Mouse (Mus musculus) heart, embryonic 16.5 days (tissue): ENCODE results near the gene Itgb6. TPM values are rescaled to one million over a fixed set of nuclear protein-coding genes. Genes with fewer than 3 reads are reported as not detected.

ENCODE experiments used
- ATAC-seq: fragments of 200-750 bp; cut with Nextera tagmentation; replicated peaks from 2 replicates; pipeline ENCODE4 v1.8.0; 2017; ENCODE audit warnings: moderate number of reproducible peaks; ENCODE audit not compliant: insufficient read depth, low FRiP score; ENCODE audit errors: extremely low read depth
- H3K27ac ChIP-seq: fragments of 300-500 bp; sonication (generic); 2 replicates; pipeline ENCODE4 v1.5.1; 2014; ENCODE audit warnings: mild to moderate bottlenecking, low read length, control low read depth, moderate library complexity
- H3K27me3 ChIP-seq: fragments of 300-500 bp; sonication (generic); 2 replicates; pipeline ENCODE4 v1.6.1; 2014; ENCODE audit warnings: low read length, mixed read lengths; ENCODE audit not compliant: control insufficient read depth, insufficient read depth
- H3K36me3 ChIP-seq: fragments of 300-500 bp; sonication (generic); 2 replicates; pipeline ENCODE4 v1.6.1; 2014; ENCODE audit not compliant: control insufficient read depth, insufficient read depth
- H3K4me1 ChIP-seq: fragments of 300-500 bp; sonication (generic); 2 replicates; pipeline ENCODE4 v1.6.1; 2014; ENCODE audit warnings: low read length, mixed read lengths; ENCODE audit not compliant: control insufficient read depth, insufficient read depth
- H3K4me2 ChIP-seq: fragments of 300-500 bp; sonication (generic); 2 replicates; pipeline ENCODE4 v1.6.1; 2014; ENCODE audit warnings: low read depth, mild to moderate bottlenecking, control low read depth, low read length
- H3K4me3 ChIP-seq: fragments of 300-500 bp; sonication (generic); 2 replicates; pipeline ENCODE4 v1.5.1; 2014; ENCODE audit warnings: mild to moderate bottlenecking, control low read depth, low read length
- H3K9ac ChIP-seq: fragments of 300-500 bp; sonication (generic); 2 replicates; pipeline ENCODE4 v1.6.1; 2014; ENCODE audit warnings: low read length, control low read depth
- H3K9me3 ChIP-seq: fragments of 300-500 bp; sonication (generic); replicated peaks from 2 replicates; pipeline ENCODE4 v1.6.1; 2016; ENCODE audit warnings: low read length; ENCODE audit not compliant: control insufficient read depth
- WGBS: fragments of 180-500 bp; shearing (Covaris S2); extraction: QIAGEN DNeasy Blood & Tissue Kit; methylation state at CpG from one replicate; pipeline ENCODE4 v1.1.7; 2014; 5-methylcytosine and 5-hydroxymethylcytosine counted together
- polyA plus RNA-seq: library from polyadenylated mRNA; unstranded; fragments of >200 nt; fragmentation: Nextera tagmentation; extraction: Ambion mirVana; gene quantifications from 2 replicates; pipeline ENCODE4 v1.2.1, GENCODE M21; 2015

The Itgb6 gene
- polyA plus RNA-seq, 1 experiment from 2014 or later = 0.28 TPM

DNA sequence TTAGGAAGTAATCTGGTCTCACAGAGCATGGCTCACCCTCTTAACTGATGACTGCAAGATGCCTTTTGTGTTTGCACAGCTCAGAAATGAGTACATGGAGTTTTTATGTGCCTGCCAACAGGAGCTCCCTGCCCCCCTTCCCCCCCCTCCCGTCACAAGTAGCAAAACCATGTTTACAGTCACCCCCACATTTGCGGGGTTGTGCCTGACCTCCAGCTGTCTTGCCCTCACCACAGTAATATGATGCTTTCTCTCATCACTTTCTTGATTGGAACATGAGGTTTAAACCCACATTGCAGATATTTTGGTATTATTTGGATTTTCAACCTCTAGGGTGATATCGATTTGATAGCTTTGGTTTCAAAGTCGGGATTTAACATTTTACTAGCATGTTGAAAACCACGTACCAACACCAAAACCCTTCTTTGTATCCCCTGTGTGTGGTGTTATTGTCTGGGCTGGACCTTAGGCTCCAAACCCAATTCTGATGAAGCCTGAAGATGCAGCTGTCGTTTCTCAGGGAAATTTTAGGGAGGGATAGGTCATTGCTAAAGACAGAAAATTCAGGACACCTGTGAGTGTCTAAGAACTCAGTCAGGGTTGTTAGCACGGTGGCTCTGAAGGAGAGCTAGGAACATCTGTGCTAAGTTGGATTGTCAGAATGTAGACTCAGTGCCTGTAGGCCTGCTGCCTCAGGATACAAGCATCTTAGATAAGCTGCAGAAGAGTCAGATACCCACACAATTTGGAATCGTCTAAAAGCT lies 112.8 kb downstream of the Itgb6 start:
- no peak overlapping the region for H3K9ac ChIP-seq
- 75% methylated on average over 8 of the region's 8 CpGs for WGBS
- H3K9me3 ChIP-seq = no peaks in the 10 kb centered on the region
- H3K27me3 ChIP-seq = no peaks in the 10 kb centered on the region
- no peak for ATAC-seq
- H3K36me3 ChIP-seq = no peaks in the 10 kb centered on the region
- no peaks in the 10 kb centered on the region for H3K4me1 ChIP-seq
- no peak overlapping the region for H3K4me2 ChIP-seq
- H3K27ac ChIP-seq = no peak overlapping the region
- H3K4me3 ChIP-seq = no peak overlapping the region

DNA sequence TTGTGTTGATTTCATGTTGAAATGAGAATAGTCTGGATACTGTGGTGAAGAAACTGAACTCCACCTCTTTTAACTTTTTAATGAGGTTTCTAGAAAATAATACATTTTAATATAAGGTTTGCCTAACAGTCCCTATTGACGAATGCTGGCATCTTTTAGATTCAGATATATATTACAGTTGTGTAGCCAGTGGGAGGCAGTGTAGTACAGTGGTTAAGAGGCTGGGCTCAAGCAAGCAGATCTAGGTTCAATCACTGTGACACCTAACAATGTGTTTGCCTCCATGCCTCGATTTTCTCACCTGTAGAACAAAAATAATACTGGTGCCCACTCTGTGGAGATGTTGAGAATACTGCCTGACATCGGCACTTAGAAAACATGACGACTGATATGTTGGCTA lies 114.5 kb downstream of the Itgb6 start:
- Histone ChIP-seq H3K4me3 (no peak overlapping the region), H3K36me3 (no peaks in the 10 kb centered on the region), H3K9ac (no peak overlapping the region), H3K4me2 (no peak overlapping the region), H3K27ac (no peak overlapping the region), H3K27me3 (no peaks in the 10 kb centered on the region), H3K9me3 (no peaks in the 10 kb centered on the region), H3K4me1 (no peaks in the 10 kb centered on the region)
- 46% methylated on average over 4 of the region's 4 CpGs for WGBS
- ATAC-seq = no peak

DNA sequence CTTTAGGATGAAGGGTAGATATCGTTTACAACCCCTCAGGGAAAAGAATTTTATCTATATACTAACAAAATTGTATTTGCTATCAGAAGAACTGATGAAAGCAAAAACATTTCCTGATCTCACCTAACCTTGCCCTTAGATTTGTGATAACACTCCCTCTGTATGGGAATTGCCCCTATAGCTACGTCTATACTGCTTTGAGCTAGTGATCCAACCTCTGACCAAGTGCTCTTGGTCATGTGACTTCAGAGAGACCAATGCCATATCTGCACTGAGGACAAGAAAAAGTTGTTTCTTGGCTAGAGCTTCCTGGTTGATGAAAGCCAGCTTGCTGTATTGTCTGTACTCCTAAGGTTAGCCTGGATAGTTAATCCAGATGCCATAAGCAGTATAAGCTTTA lies 121.1 kb downstream of the Itgb6 start:
- Histone ChIP-seq H3K27ac (no peak overlapping the region), H3K9me3 (no peaks in the 10 kb centered on the region), H3K36me3 (no peaks in the 10 kb centered on the region), H3K9ac (no peak overlapping the region), H3K4me1 (no peaks in the 10 kb centered on the region), H3K4me2 (no peak overlapping the region), H3K4me3 (no peak overlapping the region), H3K27me3 (no peaks in the 10 kb centered on the region)
- ATAC-seq = no peak
- WGBS = 67% methylated on average over 2 of the region's 2 CpGs

DNA sequence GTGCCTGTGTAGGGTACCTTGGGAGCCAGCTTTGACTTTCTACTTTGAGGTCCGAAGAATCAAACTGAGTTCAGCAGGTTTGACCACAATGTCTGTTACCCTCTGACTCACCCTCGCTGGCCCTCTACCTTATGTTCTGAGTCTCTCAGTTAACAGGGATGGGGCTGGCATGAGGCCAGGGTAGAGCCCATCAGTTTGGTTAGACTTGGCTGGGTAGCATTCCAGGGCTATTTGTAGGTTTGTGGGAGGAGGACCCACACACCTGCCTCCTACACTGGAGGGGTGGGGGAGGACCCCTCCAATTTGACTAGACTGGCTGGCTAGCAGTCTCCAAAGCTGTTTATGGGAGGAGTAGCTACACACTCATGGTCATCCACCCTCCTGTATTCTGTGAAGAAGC lies 121.6 kb downstream of the Itgb6 start:
- no peak overlapping the region for H3K4me3 ChIP-seq
- no peak overlapping the region for H3K27ac ChIP-seq
- H3K4me2 ChIP-seq = no peak overlapping the region
- no peaks in the 10 kb centered on the region for H3K9me3 ChIP-seq
- H3K27me3 ChIP-seq = no peaks in the 10 kb centered on the region
- H3K9ac ChIP-seq = no peak overlapping the region
- no peaks in the 10 kb centered on the region for H3K36me3 ChIP-seq
- no peaks in the 10 kb centered on the region for H3K4me1 ChIP-seq
- no peak for ATAC-seq
- WGBS = 69% methylated on average over 2 of the region's 2 CpGs

DNA sequence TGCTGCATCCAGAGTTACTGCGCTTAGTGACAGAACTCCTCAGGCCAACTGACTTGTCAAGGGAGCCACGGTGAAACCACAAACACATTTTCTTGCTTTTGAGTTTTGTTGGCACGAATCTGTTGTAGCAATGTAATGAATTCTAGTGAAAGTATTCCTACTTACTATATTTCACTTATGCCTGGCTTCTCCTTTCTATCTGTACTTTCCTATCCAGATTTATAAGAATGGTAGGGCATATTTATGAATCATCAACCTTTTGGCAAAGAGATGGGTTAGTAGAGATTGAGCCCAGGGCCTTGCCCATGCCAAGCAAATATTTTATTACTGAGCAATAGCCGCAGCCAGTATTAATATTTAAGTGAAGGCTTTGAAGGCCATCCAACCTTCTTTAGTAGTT lies 139.0 kb downstream of the Itgb6 start:
- no peak for ATAC-seq
- Histone ChIP-seq H3K36me3 (no peaks in the 10 kb centered on the region), H3K4me3 (no peak overlapping the region), H3K9me3 (no peaks in the 10 kb centered on the region), H3K4me1 (no peaks in the 10 kb centered on the region; the same call in 1 of the 2 replicates), H3K27ac (no peak overlapping the region), H3K27me3 (no peaks in the 10 kb centered on the region), H3K4me2 (no peak overlapping the region), H3K9ac (no peak overlapping the region)
- 85% methylated on average over 4 of the region's 4 CpGs for WGBS

DNA sequence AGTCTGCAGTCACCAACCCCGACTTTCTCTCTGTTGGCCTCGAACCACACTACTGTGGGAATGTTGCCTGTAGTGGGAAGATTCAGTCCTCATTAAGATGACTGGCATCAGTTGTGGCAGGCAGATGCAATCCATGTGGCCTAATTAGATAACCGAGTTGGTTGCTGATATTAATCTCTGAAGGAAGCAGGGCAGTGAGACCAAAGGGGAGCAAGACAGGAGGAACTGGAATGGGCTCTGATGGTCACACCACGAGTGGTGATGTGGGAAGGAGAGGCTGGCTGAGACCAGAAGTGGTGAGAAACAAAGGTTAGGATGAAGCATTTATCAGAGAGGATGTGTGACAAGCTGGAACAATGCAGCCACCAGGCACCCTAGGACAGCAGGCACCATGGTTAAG lies 167.9 kb downstream of the Itgb6 start:
- Histone ChIP-seq H3K4me1 (peaks cover 16% of the 10 kb centered on the region), H3K27ac (no peak overlapping the region), H3K9ac (no peak overlapping the region), H3K9me3 (no peaks in the 10 kb centered on the region), H3K4me2 (no peak overlapping the region), H3K4me3 (no peak overlapping the region), H3K36me3 (no peaks in the 10 kb centered on the region), H3K27me3 (no peaks in the 10 kb centered on the region)
- 63% methylated on average over 4 of the region's 4 CpGs for WGBS
- no peak for ATAC-seq

DNA sequence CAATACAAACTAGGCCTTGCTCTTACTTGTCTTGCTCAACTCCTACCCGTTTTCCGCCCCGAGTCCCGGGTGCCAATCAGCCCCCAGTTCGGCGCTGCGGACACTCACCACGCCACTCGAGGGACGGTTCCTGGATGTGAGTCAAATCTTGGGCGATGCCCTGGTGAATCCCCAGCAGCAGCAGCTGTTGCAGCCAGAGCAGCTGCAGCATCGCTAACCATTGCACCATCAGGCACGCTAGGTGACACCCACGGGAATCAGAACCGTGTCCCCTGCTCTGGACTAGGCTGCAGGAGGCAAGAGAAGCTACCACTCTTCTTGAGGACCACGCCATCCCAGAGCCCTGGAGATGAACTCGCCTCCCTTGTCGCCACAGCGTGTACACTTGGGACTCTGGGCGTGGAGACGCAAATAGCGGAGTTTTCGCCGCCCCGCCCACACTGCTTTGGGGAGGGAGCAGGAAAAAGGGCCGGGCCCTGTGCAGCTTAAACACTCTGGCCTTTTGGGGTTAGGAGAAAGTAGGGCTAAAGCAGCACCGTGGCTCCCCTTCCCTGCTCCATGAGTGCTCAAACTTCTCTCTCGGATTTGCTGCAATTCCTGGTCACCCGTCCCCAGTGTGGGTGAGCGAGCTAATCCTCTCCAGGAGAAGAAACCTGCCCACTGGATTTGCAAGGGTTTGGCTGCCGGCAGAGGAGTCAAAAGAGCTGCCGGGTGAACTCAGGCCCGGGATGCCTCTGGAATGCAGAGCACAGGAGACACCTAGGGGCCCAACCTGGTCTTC lies 169.4 kb downstream of the Itgb6 start, which contains the start of gene Pla2r1:
TSS of gene Pla2r1 (minus strand) at position 407 of the 781 bp plus-strand sequence.
- H3K27ac ChIP-seq = no peak within 1 kb of the TSS
- peak; percentile 87 for ATAC-seq
- WGBS = 5% methylated on average over 33 of the region's 33 CpGs

DNA sequence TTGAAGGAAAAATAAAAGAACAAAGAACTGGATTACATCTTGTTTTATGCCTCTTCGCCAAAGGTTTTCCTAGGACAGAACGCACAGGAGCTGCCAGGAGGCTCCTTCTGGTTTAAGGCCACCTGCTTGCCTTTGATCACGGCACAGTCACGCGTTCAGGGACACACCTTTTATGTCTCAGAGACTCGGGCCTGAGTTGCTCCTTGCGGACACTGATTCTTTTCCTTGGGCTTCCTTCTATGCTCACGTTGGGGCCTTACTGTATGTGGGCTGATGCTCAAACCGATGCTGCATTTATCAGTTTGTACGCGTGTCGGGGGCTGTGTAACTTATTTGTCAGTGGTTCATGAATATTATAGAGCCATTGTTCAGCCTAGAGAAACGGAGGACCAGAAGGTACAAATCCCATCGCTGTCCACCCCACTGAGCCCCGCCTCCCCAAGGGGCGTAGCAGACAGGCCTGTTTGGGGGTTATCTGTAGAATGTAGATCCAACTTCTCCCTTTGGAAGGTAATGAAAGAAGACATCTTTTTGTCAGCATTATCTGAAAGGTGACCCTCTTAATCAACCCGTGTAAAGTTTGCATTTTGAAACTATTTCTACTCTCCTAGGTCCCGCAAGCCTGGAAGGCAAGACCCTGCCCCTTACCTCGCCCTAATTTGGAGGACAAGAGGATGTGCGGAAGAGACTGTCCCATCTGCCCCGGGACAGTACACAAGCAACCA lies 170.1 kb downstream of the Itgb6 start:
- 31% methylated on average over 21 of the region's 21 CpGs for WGBS
- Histone ChIP-seq H3K9ac (peak overlapping the region; percentile 57; the same call in 1 of the 2 replicates), H3K4me3 (peak overlapping the region; percentile 49), H3K27me3 (no peaks in the 10 kb centered on the region), H3K36me3 (no peaks in the 10 kb centered on the region), H3K27ac (no peak overlapping the region), H3K4me2 (peak overlapping the region; percentile 85), H3K9me3 (no peaks in the 10 kb centered on the region), H3K4me1 (peaks cover 16% of the 10 kb centered on the region)
- ATAC-seq = no peak

More for the DNA sequence above, 169.4 kb downstream of the Itgb6 start, which contains the start of gene Pla2r1:
- Histone ChIP-seq H3K4me3 (peak within 1 kb of the TSS; percentile 49), H3K9me3 (no peaks in the 10 kb centered on the region), H3K36me3 (no peaks in the 10 kb centered on the region), H3K27me3 (no peaks in the 10 kb centered on the region), H3K4me2 (peak within 1 kb of the TSS; percentile 85), H3K4me1 (peaks cover 16% of the 10 kb centered on the region), H3K9ac (peak within 1 kb of the TSS; percentile 57)
